Mouse (Mus musculus): Measurements from ENCODE around the gene Rasgrf2.

GRCm38 (mm10) chr13:91940113-91940512 lies 191.3 kb downstream of the Rasgrf2 start:
- TF ChIP-seq GATA1 (IDR thresholded peaks at IDR 0.05; ENCODE audit: low read length): no peak
- TF ChIP-seq TAL1 (IDR thresholded peaks at IDR 0.05; ENCODE audit: low read length): no peak
